Mouse (Mus musculus): ENCODE data around the gene Idnk. TPM values are rescaled to one million over a fixed set of nuclear protein-coding genes. Genes with fewer than 3 reads are reported as not detected.

Gene Idnk
- polyA plus RNA-seq, 1 experiment from 2014 or later, result 45.1 TPM

GRCm38 (mm10) chr13:58197981-58198640 lies 40.7 kb downstream of the Idnk start:
- 0 out of 2 replicates have a peak, but pooled peaks cover 8% of the 10 kb centered on the region for H3K4me1 ChIP-seq
- no peak for ATAC-seq (ENCODE audit: insufficient number of reproducible peaks, insufficient read depth, low FRiP score, low TSS enrichment)
- peaks cover 24% of the 10 kb centered on the region for H3K36me3 ChIP-seq
- 90% methylated on average over 7 of the region's 7 CpGs for WGBS
- no peak overlapping the region for H3K4me2 ChIP-seq (replicated peaks)
- no peaks in the 10 kb centered on the region for H3K27me3 ChIP-seq
- H3K4me3 ChIP-seq, result no peak overlapping the region
- no peak overlapping the region for H3K9ac ChIP-seq
- H3K9me3 ChIP-seq, result no peaks in the 10 kb centered on the region
- H3K27ac ChIP-seq, result no peak overlapping the region

- peaks cover 2% of the 10 kb centered on the region; the same call in 1 of the 2 replicates for H3K36me3 ChIP-seq
- no peak overlapping the region for H3K27ac ChIP-seq
- H3K4me1 ChIP-seq, result 0 out of 2 replicates have a peak, but pooled peaks cover 8% of the 10 kb centered on the region
- H3K27me3 ChIP-seq, result no peaks in the 10 kb centered on the region
- WGBS, result 89% methylated on average over 6 of the region's 6 CpGs
- H3K4me2 ChIP-seq (replicated peaks), result no peak overlapping the region
- H3K9ac ChIP-seq, result no peak overlapping the region
- no peak overlapping the region for H3K4me3 ChIP-seq
- no peaks in the 10 kb centered on the region for H3K9me3 ChIP-seq
- no peak for ATAC-seq (ENCODE audit: insufficient number of reproducible peaks, insufficient read depth, low FRiP score, low TSS enrichment)
These were observed 43.9 kb downstream of the Idnk start for GRCm38 (mm10) chr13:58201343-58201742.

- Histone ChIP-seq H3K27ac (no peak overlapping the region), H3K4me1 (0 out of 2 replicates have a peak, but pooled peaks cover 8% of the 10 kb centered on the region), H3K4me2 (replicated peaks) (no peak overlapping the region), H3K4me3 (no peak overlapping the region), H3K9me3 (no peaks in the 10 kb centered on the region), H3K27me3 (no peaks in the 10 kb centered on the region), H3K9ac (no peak overlapping the region), H3K36me3 (no peaks in the 10 kb centered on the region)
- 92% methylated on average over 3 of the region's 3 CpGs for WGBS
- ATAC-seq (ENCODE audit: insufficient number of reproducible peaks, insufficient read depth, low FRiP score, low TSS enrichment), result no peak
These were observed 44.5 kb downstream of the Idnk start for GRCm38 (mm10) chr13:58201908-58202307.

- 91% methylated on average over 1 of the region's 1 CpGs for WGBS
- H3K9ac ChIP-seq, result no peak overlapping the region
These were observed 45.5 kb downstream of the Idnk start for GRCm38 (mm10) chr13:58202903-58203302.

GRCm38 (mm10) chr13:58204202-58204601 lies 46.8 kb downstream of the Idnk start:
- 94% methylated on average over 3 of the region's 3 CpGs for WGBS
- H3K27me3 ChIP-seq, result no peaks in the 10 kb centered on the region
- no peak overlapping the region for H3K27ac ChIP-seq
- H3K9ac ChIP-seq, result no peak overlapping the region
- no peak for ATAC-seq (ENCODE audit: insufficient number of reproducible peaks, insufficient read depth, low FRiP score, low TSS enrichment)
- no peaks in the 10 kb centered on the region for H3K9me3 ChIP-seq
- H3K36me3 ChIP-seq, result no peaks in the 10 kb centered on the region
- no peak overlapping the region for H3K4me3 ChIP-seq
- H3K4me2 ChIP-seq (replicated peaks), result no peak overlapping the region
- 0 out of 2 replicates have a peak, but pooled peaks cover 6% of the 10 kb centered on the region for H3K4me1 ChIP-seq

More at GRCm38 (mm10) chr13:58202903-58203302, 45.5 kb downstream of the Idnk start:
- Histone ChIP-seq H3K4me2 (replicated peaks) (no peak overlapping the region), H3K36me3 (no peaks in the 10 kb centered on the region), H3K27me3 (no peaks in the 10 kb centered on the region), H3K27ac (no peak overlapping the region), H3K9me3 (no peaks in the 10 kb centered on the region), H3K4me3 (no peak overlapping the region), H3K4me1 (0 out of 2 replicates have a peak, but pooled peaks cover 8% of the 10 kb centered on the region)
- ATAC-seq (ENCODE audit: insufficient number of reproducible peaks, insufficient read depth, low FRiP score, low TSS enrichment), result no peak

- no peak overlapping the region for H3K4me3 ChIP-seq
- no peak overlapping the region for H3K27ac ChIP-seq
- 69% methylated on average over 4 of the region's 4 CpGs for WGBS
- H3K4me2 ChIP-seq (replicated peaks), result no peak overlapping the region
- no peaks in the 10 kb centered on the region for H3K9me3 ChIP-seq
- no peak for ATAC-seq (ENCODE audit: insufficient number of reproducible peaks, insufficient read depth, low FRiP score, low TSS enrichment)
- H3K36me3 ChIP-seq, result no peaks in the 10 kb centered on the region
- no peaks in the 10 kb centered on the region for H3K27me3 ChIP-seq
- no peaks in the 10 kb centered on the region for H3K4me1 ChIP-seq
- H3K9ac ChIP-seq, result no peak overlapping the region
These were observed 47.5 kb downstream of the Idnk start for GRCm38 (mm10) chr13:58204986-58205385.

GRCm38 (mm10) chr13:58206084-58206483 lies 48.6 kb downstream of the Idnk start:
- Histone ChIP-seq H3K27me3 (no peaks in the 10 kb centered on the region), H3K9ac (no peak overlapping the region), H3K4me3 (no peak overlapping the region), H3K4me2 (replicated peaks) (no peak overlapping the region), H3K9me3 (no peaks in the 10 kb centered on the region), H3K27ac (no peak overlapping the region), H3K4me1 (no peaks in the 10 kb centered on the region), H3K36me3 (no peaks in the 10 kb centered on the region)
- no peak for ATAC-seq (ENCODE audit: insufficient number of reproducible peaks, insufficient read depth, low FRiP score, low TSS enrichment)
- 85% methylated on average over 4 of the region's 4 CpGs for WGBS

GRCm38 (mm10) chr13:58210441-58210840 lies 53.0 kb downstream of the Idnk start:
- Histone ChIP-seq H3K27ac (no peak overlapping the region), H3K4me1 (peaks cover 17% of the 10 kb centered on the region), H3K4me2 (replicated peaks) (no peak overlapping the region), H3K4me3 (no peak overlapping the region), H3K27me3 (no peaks in the 10 kb centered on the region), H3K9me3 (no peaks in the 10 kb centered on the region), H3K36me3 (no peaks in the 10 kb centered on the region), H3K9ac (no peak overlapping the region)
- ATAC-seq (ENCODE audit: insufficient number of reproducible peaks, insufficient read depth, low FRiP score, low TSS enrichment), result no peak
- WGBS, result 60% methylated on average over 5 of the region's 5 CpGs

- Histone ChIP-seq H3K4me2 (replicated peaks) (no peak overlapping the region), H3K27me3 (no peaks in the 10 kb centered on the region), H3K4me3 (no peak overlapping the region), H3K4me1 (peaks cover 22% of the 10 kb centered on the region), H3K9ac (no peak overlapping the region), H3K36me3 (no peaks in the 10 kb centered on the region), H3K27ac (no peak overlapping the region), H3K9me3 (no peaks in the 10 kb centered on the region)
- no peak for ATAC-seq (ENCODE audit: insufficient number of reproducible peaks, insufficient read depth, low FRiP score, low TSS enrichment)
- 87% methylated on average over 2 of the region's 2 CpGs for WGBS
These were observed 55.1 kb downstream of the Idnk start for GRCm38 (mm10) chr13:58212530-58212929.

- 67% methylated on average over 8 of the region's 8 CpGs for WGBS
- H3K9me3 ChIP-seq, result no peaks in the 10 kb centered on the region
- H3K27me3 ChIP-seq, result no peaks in the 10 kb centered on the region
- no peak overlapping the region for H3K27ac ChIP-seq
- H3K4me2 ChIP-seq (replicated peaks), result peak overlapping the region; percentile 75
- ATAC-seq (ENCODE audit: insufficient number of reproducible peaks, insufficient read depth, low FRiP score, low TSS enrichment), result no peak
- H3K4me3 ChIP-seq, result peak overlapping the region; percentile 90
- H3K4me1 ChIP-seq, result peaks cover 22% of the 10 kb centered on the region
- no peaks in the 10 kb centered on the region for H3K36me3 ChIP-seq
- 0 out of 2 replicates have a peak overlapping the region, but pooled peaks have one; percentile 98 for H3K9ac ChIP-seq
These were observed 56.4 kb downstream of the Idnk start for GRCm38 (mm10) chr13:58213801-58214200.

Measured in embryonic facial prominence, embryonic 12.5 days (tissue).